Mouse (Mus musculus): ENCODE measurements around the gene Scamp5. TPM values are rescaled to one million over a fixed set of nuclear protein-coding genes. Genes with fewer than 3 reads are reported as not detected.

The Scamp5 gene
- polyA plus RNA-seq, 1 experiment from 2014 or later = 98.9 TPM

GRCm38 (mm10) chr9:57439522-57440295 lies 28.2 kb downstream of the Scamp5 start, which contains the start of gene Ppcdc:
Gene Ppcdc (minus strand): TSS chr9:57440124.
- WGBS = 3% methylated on average over 32 of the region's 32 CpGs
- Histone ChIP-seq H3K4me3 (replicated peaks; ENCODE audit: low read depth, low read length) (peak within 1 kb of the TSS; percentile 49), H3K9ac (replicated peaks; ENCODE audit: low read length) (peak within 1 kb of the TSS; percentile 67), H3K9me3 (ENCODE audit: control insufficient read depth, low read length) (no peaks in the 10 kb centered on the region), H3K27me3 (ENCODE audit: control insufficient read depth, insufficient read depth, low read length) (no peaks in the 10 kb centered on the region), H3K27ac (replicated peaks; ENCODE audit: low read depth, low read length) (peak within 1 kb of the TSS; percentile 70), H3K36me3 (ENCODE audit: control insufficient read depth, insufficient read depth, low read length) (peaks cover 33% of the 10 kb centered on the region), H3K4me1 (ENCODE audit: control insufficient read depth, insufficient read depth, low read length) (peaks cover 4% of the 10 kb centered on the region; the same call in 1 of the 2 replicates), H3K4me2 (ENCODE audit: low read length) (peak within 1 kb of the TSS; percentile 69)
- DNase-seq (peak; percentile 97), ATAC-seq (ENCODE audit: low FRiP score, low TSS enrichment) (peak; percentile 92)

GRCm38 (mm10) chr9:57439083-57439482 lies 28.8 kb downstream of the Scamp5 start:
- Histone ChIP-seq H3K4me3 (replicated peaks; ENCODE audit: low read depth, low read length) (peak overlapping the region; percentile 49; the same call in 1 of the 2 replicates), H3K27me3 (ENCODE audit: control insufficient read depth, insufficient read depth, low read length) (no peaks in the 10 kb centered on the region), H3K9ac (replicated peaks; ENCODE audit: low read length) (peak overlapping the region; percentile 67; the same call in 1 of the 2 replicates), H3K4me2 (ENCODE audit: low read length) (peak overlapping the region; percentile 69), H3K4me1 (ENCODE audit: control insufficient read depth, insufficient read depth, low read length) (peaks cover 4% of the 10 kb centered on the region; the same call in 1 of the 2 replicates), H3K27ac (replicated peaks; ENCODE audit: low read depth, low read length) (no peak overlapping the region), H3K9me3 (ENCODE audit: control insufficient read depth, low read length) (no peaks in the 10 kb centered on the region), H3K36me3 (ENCODE audit: control insufficient read depth, insufficient read depth, low read length) (peaks cover 31% of the 10 kb centered on the region)
- 52% methylated on average over 7 of the region's 7 CpGs for WGBS
- DNase-seq = no peak
- no peak for ATAC-seq (ENCODE audit: low FRiP score, low TSS enrichment)

DNA sequence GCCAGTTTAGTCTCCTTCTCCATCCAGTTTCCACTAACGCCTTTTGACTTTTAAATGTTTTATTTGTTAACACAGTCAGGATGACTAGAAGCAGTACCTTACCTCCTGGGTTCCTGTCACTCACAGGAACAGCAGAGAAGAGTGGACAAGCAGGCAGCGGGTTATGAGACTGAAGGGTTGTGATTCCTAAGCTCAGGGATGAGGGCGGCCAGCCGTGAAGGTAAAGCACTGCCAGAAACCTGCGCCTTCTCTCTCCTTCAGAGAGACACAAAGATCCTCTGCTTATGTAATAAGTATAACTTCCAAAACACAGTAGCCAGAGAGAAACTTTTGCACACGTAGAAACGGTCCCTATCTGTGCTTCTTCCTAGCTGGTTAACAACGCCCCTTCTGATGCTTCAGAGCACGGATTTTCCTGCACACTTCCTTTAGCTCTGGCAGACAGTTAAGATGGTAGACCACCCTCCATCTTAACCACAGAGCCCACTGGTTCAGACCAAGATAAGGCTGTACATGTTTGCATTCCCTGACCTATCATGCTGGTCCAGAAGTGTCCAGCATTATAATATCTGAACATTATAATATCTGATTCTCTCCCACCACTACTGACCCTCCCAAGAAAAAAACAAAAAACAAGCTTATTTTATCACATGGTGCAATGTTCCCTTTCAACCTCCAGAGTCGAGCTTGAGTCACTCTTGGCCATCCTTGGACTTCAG lies 29.8 kb downstream of the Scamp5 start:
- peaks cover 20% of the 10 kb centered on the region for H3K36me3 ChIP-seq (ENCODE audit: control insufficient read depth, insufficient read depth, low read length)
- H3K4me3 ChIP-seq (replicated peaks; ENCODE audit: low read depth, low read length) = no peak overlapping the region
- peaks cover 6% of the 10 kb centered on the region; the same call in 1 of the 2 replicates for H3K4me1 ChIP-seq (ENCODE audit: control insufficient read depth, insufficient read depth, low read length)
- no peaks in the 10 kb centered on the region for H3K9me3 ChIP-seq (ENCODE audit: control insufficient read depth, low read length)
- H3K4me2 ChIP-seq (ENCODE audit: low read length) = no peak overlapping the region
- no peaks in the 10 kb centered on the region for H3K27me3 ChIP-seq (ENCODE audit: control insufficient read depth, insufficient read depth, low read length)
- no peak overlapping the region for H3K27ac ChIP-seq (replicated peaks; ENCODE audit: low read depth, low read length)
- no peak for DNase-seq
- no peak for ATAC-seq (ENCODE audit: low FRiP score, low TSS enrichment)
- WGBS = 64% methylated on average over 10 of the region's 10 CpGs
- no peak overlapping the region for H3K9ac ChIP-seq (replicated peaks; ENCODE audit: low read length)

DNA sequence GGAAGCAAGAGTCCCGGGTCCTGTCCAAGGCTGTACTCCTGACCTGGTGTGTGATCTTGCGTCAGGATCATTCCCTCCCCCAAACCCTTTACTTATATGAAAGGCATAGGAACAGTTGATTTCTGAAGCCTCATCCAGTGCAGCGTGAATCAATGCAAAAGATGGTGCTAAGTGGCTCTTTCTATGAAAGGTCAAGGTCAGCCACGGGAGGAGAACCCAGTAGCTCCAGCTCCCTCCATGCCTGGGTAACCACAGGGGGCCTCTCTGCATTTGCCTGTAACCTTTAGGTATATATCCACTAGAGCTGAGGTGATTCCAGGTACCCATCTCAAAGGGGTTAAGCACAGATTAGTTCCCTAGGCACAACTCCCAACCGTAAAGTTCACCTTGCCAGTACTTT lies 31.7 kb downstream of the Scamp5 start:
- no peak for ATAC-seq (ENCODE audit: low FRiP score, low TSS enrichment)

DNA sequence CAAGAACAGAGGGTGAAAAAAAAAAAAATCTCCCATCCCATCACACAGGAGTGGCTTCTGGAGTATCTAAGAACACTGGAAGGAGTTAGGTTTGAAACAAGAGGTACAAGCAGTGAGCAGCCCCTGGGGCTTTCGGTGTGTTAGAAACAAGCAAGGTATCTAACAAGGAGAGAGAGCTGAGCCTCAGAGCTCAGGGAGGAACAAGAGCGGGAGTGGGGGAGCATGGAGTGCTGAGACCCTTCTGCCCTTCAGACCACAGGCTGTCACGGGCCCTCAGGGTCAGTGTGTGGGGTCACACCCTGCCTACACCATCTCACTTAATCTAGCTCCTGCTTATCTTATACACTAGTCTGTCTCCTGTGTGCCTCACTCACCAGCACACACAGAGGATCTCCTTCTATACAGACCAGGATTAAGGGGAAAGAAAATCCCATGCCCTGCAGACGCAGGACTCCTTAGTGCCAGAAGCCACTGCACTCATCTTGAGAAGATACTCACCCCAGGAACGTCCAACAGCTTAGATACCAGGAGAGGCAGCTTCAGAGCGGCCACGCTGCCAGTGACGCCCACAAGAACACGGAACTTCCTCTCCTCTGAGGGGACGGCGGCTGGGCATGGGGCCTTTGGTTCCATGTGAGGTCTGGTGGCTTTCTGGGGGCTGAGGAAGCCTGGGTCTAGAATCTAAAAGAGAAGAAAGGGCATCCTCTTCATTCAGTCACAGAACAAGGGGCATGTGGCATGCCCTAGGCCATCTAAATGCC lies 33.3 kb downstream of the Scamp5 start:
- WGBS = 90% methylated on average over 11 of the region's 11 CpGs
- no peak for ATAC-seq (ENCODE audit: low FRiP score, low TSS enrichment)
- no peak overlapping the region for H3K4me2 ChIP-seq (ENCODE audit: low read length)
- H3K9me3 ChIP-seq (ENCODE audit: control insufficient read depth, low read length) = no peaks in the 10 kb centered on the region
- DNase-seq = no peak
- no peak overlapping the region for H3K27ac ChIP-seq (replicated peaks; ENCODE audit: low read depth, low read length)
- H3K9ac ChIP-seq (replicated peaks; ENCODE audit: low read length) = no peak overlapping the region
- H3K27me3 ChIP-seq (ENCODE audit: control insufficient read depth, insufficient read depth, low read length) = no peaks in the 10 kb centered on the region
- no peaks in the 10 kb centered on the region for H3K36me3 ChIP-seq (ENCODE audit: control insufficient read depth, insufficient read depth, low read length)
- no peak overlapping the region for H3K4me3 ChIP-seq (replicated peaks; ENCODE audit: low read depth, low read length)
- peaks cover 19% of the 10 kb centered on the region; the same call in 1 of the 2 replicates for H3K4me1 ChIP-seq (ENCODE audit: control insufficient read depth, insufficient read depth, low read length)

More for the DNA sequence above, 31.7 kb downstream of the Scamp5 start:
- Histone ChIP-seq H3K36me3 (ENCODE audit: control insufficient read depth, insufficient read depth, low read length) (peaks cover 1% of the 10 kb centered on the region), H3K4me3 (replicated peaks; ENCODE audit: low read depth, low read length) (no peak overlapping the region), H3K27me3 (ENCODE audit: control insufficient read depth, insufficient read depth, low read length) (no peaks in the 10 kb centered on the region), H3K4me1 (ENCODE audit: control insufficient read depth, insufficient read depth, low read length) (peaks cover 14% of the 10 kb centered on the region; the same call in 1 of the 2 replicates), H3K4me2 (ENCODE audit: low read length) (no peak overlapping the region), H3K9me3 (ENCODE audit: control insufficient read depth, low read length) (no peaks in the 10 kb centered on the region), H3K9ac (replicated peaks; ENCODE audit: low read length) (no peak overlapping the region), H3K27ac (replicated peaks; ENCODE audit: low read depth, low read length) (no peak overlapping the region)
- DNase-seq = no peak
- 84% methylated on average over 5 of the region's 5 CpGs for WGBS

DNA sequence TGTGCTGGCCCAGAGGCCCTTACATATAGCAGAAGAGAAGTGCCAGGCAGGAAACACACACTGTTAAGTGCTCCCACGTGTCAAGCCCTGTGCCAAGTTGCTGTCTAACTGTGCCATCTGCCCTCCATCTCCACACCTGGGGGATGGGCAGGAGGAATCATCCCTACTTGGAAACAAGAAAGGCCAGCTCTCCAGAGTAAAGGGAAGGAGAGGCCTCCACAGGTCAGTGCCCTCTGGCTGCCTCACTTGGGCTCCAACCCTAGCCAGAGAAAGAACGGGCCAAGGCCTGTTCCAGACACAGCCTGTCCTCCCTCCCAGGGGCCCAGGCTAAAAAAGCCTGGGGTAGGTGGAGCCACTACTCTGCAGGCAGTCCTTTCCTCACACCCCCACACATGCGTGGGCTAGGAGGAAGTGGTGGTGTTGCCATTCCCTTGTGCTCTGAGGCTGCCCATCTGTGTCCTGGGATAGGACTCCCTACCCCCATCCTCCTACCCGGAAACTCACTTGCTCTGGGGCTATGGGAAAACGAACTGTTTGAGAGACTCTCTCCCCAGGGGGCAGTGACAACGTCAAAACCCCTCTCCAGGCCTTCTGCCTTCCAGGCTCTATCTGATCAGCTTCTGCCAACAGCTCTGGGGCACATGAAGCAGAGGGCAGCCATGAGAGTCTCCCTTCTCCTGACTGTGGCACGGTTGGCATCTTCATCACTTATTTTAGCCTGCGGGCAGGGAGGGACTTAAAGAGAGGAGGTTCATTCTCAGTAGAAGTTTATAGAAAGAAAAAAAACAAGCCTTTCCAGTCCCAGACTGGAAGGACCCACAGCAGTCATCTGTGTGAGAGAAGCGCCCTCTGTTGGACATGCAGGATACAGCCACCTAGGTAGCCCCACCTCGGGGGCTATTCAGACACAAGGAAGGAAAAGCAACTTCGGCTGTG lies 34.5 kb downstream of the Scamp5 start:
- no peak overlapping the region; the same call in 1 of the 2 replicates for H3K9ac ChIP-seq (replicated peaks; ENCODE audit: low read length)

DNA sequence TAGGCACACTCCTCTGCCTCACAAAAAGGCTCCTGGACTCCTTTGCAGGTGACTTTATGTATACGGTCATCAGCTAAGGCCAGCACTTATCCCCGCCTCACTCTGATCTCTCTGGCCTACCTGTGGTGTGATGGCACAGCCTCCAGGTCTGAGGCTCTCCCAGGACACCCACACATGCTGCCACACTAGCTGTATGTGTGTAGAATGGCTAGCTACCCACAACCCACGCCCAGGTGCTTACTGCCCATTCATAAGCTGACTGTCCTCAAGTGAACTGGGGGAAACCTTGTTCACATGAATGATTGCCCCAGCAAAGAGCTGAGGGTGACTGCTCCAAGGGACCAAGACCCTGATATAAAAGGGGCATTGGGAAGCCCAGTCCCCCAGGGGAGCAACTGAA lies 35.4 kb downstream of the Scamp5 start:
- ATAC-seq (ENCODE audit: low FRiP score, low TSS enrichment) = no peak
- H3K4me2 ChIP-seq (ENCODE audit: low read length) = no peak overlapping the region
- peaks cover 21% of the 10 kb centered on the region for H3K4me1 ChIP-seq (ENCODE audit: control insufficient read depth, insufficient read depth, low read length)
- WGBS = 88% methylated on average over 3 of the region's 3 CpGs
- no peak overlapping the region; the same call in 1 of the 2 replicates for H3K9ac ChIP-seq (replicated peaks; ENCODE audit: low read length)
- no peak overlapping the region for H3K27ac ChIP-seq (replicated peaks; ENCODE audit: low read depth, low read length)
- H3K4me3 ChIP-seq (replicated peaks; ENCODE audit: low read depth, low read length) = no peak overlapping the region
- no peaks in the 10 kb centered on the region for H3K27me3 ChIP-seq (ENCODE audit: control insufficient read depth, insufficient read depth, low read length)
- H3K36me3 ChIP-seq (ENCODE audit: control insufficient read depth, insufficient read depth, low read length) = no peaks in the 10 kb centered on the region
- no peak for DNase-seq
- no peaks in the 10 kb centered on the region for H3K9me3 ChIP-seq (ENCODE audit: control insufficient read depth, low read length)

More for the DNA sequence above, 34.5 kb downstream of the Scamp5 start:
- no peaks in the 10 kb centered on the region for H3K27me3 ChIP-seq (ENCODE audit: control insufficient read depth, insufficient read depth, low read length)
- 0 out of 2 replicates have a peak overlapping the region, but pooled peaks have one; percentile 8 for H3K27ac ChIP-seq (replicated peaks; ENCODE audit: low read depth, low read length)
- H3K9me3 ChIP-seq (ENCODE audit: control insufficient read depth, low read length) = no peaks in the 10 kb centered on the region
- ATAC-seq (ENCODE audit: low FRiP score, low TSS enrichment) (0 out of 2 replicates have a peak, but pooled peaks have one; percentile 46), DNase-seq (peak; percentile 91)
- no peaks in the 10 kb centered on the region for H3K36me3 ChIP-seq (ENCODE audit: control insufficient read depth, insufficient read depth, low read length)
- H3K4me1 ChIP-seq (ENCODE audit: control insufficient read depth, insufficient read depth, low read length) = peaks cover 15% of the 10 kb centered on the region
- 17% methylated on average over 11 of the region's 11 CpGs for WGBS
- H3K4me3 ChIP-seq (replicated peaks; ENCODE audit: low read depth, low read length) = no peak overlapping the region
- no peak overlapping the region for H3K4me2 ChIP-seq (ENCODE audit: low read length)

Data from midbrain, embryonic 14.5 days (tissue).